Mouse (Mus musculus): ENCODE data around the gene Cep295nl.

GRCm38 (mm10) chr11:118346395-118347096 lies 4.2 kb upstream of the Cep295nl start:
- TF ChIP-seq GATA1 (IDR thresholded peaks at IDR 0.05; ENCODE audit: borderline replicate concordance, low read length) (no peak), FLI1 (IDR thresholded peaks at IDR 0.05; ENCODE audit: low read length) (no peak)

Measured in megakaryocyte, embryonic 14.5 days (primary cell).